Mouse (Mus musculus): Measurements from ENCODE around the gene Ccdc155. TPM values are rescaled to one million over a fixed set of nuclear protein-coding genes. Genes with fewer than 3 reads are reported as not detected.
A peak's percentile ranks its signal among the peaks of the same experiment; 100 is the strongest.

Ccdc155 gene
- polyA plus RNA-seq, 1 experiment from 2014 or later: 0.41 TPM

GRCm38 (mm10) chr7:45202654-45203053, 2.0 kb downstream of the Ccdc155 start:
- H3K9ac ChIP-seq (replicated peaks; ENCODE audit: low read length): no peak overlapping the region
- ATAC-seq (replicated peaks; ENCODE audit: insufficient number of reproducible peaks, low FRiP score, low TSS enrichment, low read depth): no peak
- 54% methylated on average over 10 of the region's 10 CpGs for WGBS

GRCm38 (mm10) chr7:45198961-45199360, 5.7 kb downstream of the Ccdc155 start:
- no peak overlapping the region for H3K4me2 ChIP-seq (ENCODE audit: low read depth, low read length)
- H3K9ac ChIP-seq (replicated peaks; ENCODE audit: low read length): no peak overlapping the region
- no peaks in the 10 kb centered on the region for H3K4me1 ChIP-seq (ENCODE audit: control insufficient read depth, insufficient read depth, low read length)
- no peak for ATAC-seq (replicated peaks; ENCODE audit: insufficient number of reproducible peaks, low FRiP score, low TSS enrichment, low read depth)
- DNase-seq (ENCODE audit: low spot score): no peak
- no peak overlapping the region for H3K27ac ChIP-seq (replicated peaks; ENCODE audit: low read depth, low read length)
- H3K9me3 ChIP-seq (replicated peaks; ENCODE audit: control insufficient read depth, low read length): no peaks in the 10 kb centered on the region
- no peaks in the 10 kb centered on the region for H3K27me3 ChIP-seq (ENCODE audit: control insufficient read depth, insufficient read depth, low read length)
- no peaks in the 10 kb centered on the region for H3K36me3 ChIP-seq (replicated peaks; ENCODE audit: control insufficient read depth, insufficient read depth, low read depth, low read length)
- H3K4me3 ChIP-seq (ENCODE audit: low read depth, low read length): no peak overlapping the region
- 84% methylated on average over 11 of the region's 11 CpGs for WGBS

More at GRCm38 (mm10) chr7:45202654-45203053, 2.0 kb downstream of the Ccdc155 start:
- no peaks in the 10 kb centered on the region for H3K36me3 ChIP-seq (replicated peaks; ENCODE audit: control insufficient read depth, insufficient read depth, low read depth, low read length)
- no peaks in the 10 kb centered on the region for H3K9me3 ChIP-seq (replicated peaks; ENCODE audit: control insufficient read depth, low read length)
- H3K4me3 ChIP-seq (ENCODE audit: low read depth, low read length): no peak overlapping the region
- H3K4me1 ChIP-seq (ENCODE audit: control insufficient read depth, insufficient read depth, low read length): no peaks in the 10 kb centered on the region
- H3K27me3 ChIP-seq (ENCODE audit: control insufficient read depth, insufficient read depth, low read length): no peaks in the 10 kb centered on the region
- no peak overlapping the region for H3K4me2 ChIP-seq (ENCODE audit: low read depth, low read length)
- no peak for DNase-seq (ENCODE audit: low spot score)
- H3K27ac ChIP-seq (replicated peaks; ENCODE audit: low read depth, low read length): no peak overlapping the region

GRCm38 (mm10) chr7:45198435-45198834, 6.3 kb downstream of the Ccdc155 start:
- H3K4me2 ChIP-seq (ENCODE audit: low read depth, low read length): no peak overlapping the region
- no peaks in the 10 kb centered on the region for H3K27me3 ChIP-seq (ENCODE audit: control insufficient read depth, insufficient read depth, low read length)
- 12% methylated on average over 5 of the region's 5 CpGs for WGBS
- peak; percentile 80 for DNase-seq (ENCODE audit: low spot score)
- H3K9me3 ChIP-seq (replicated peaks; ENCODE audit: control insufficient read depth, low read length): no peaks in the 10 kb centered on the region
- H3K36me3 ChIP-seq (replicated peaks; ENCODE audit: control insufficient read depth, insufficient read depth, low read depth, low read length): no peaks in the 10 kb centered on the region
- H3K27ac ChIP-seq (replicated peaks; ENCODE audit: low read depth, low read length): no peak overlapping the region
- H3K9ac ChIP-seq (replicated peaks; ENCODE audit: low read length): no peak overlapping the region
- no peaks in the 10 kb centered on the region for H3K4me1 ChIP-seq (ENCODE audit: control insufficient read depth, insufficient read depth, low read length)
- no peak overlapping the region for H3K4me3 ChIP-seq (ENCODE audit: low read depth, low read length)
- ATAC-seq (replicated peaks; ENCODE audit: insufficient number of reproducible peaks, low FRiP score, low TSS enrichment, low read depth): no peak

GRCm38 (mm10) chr7:45196994-45197393, 7.7 kb downstream of the Ccdc155 start:
- Histone ChIP-seq H3K4me2 (ENCODE audit: low read depth, low read length) (no peak overlapping the region), H3K4me1 (ENCODE audit: control insufficient read depth, insufficient read depth, low read length) (no peaks in the 10 kb centered on the region; the same call in 1 of the 2 replicates), H3K4me3 (ENCODE audit: low read depth, low read length) (no peak overlapping the region), H3K27ac (replicated peaks; ENCODE audit: low read depth, low read length) (no peak overlapping the region), H3K9me3 (replicated peaks; ENCODE audit: control insufficient read depth, low read length) (no peaks in the 10 kb centered on the region), H3K9ac (replicated peaks; ENCODE audit: low read length) (no peak overlapping the region), H3K27me3 (ENCODE audit: control insufficient read depth, insufficient read depth, low read length) (no peaks in the 10 kb centered on the region), H3K36me3 (replicated peaks; ENCODE audit: control insufficient read depth, insufficient read depth, low read depth, low read length) (no peaks in the 10 kb centered on the region)
- no peak for DNase-seq (ENCODE audit: low spot score)
- no peak for ATAC-seq (replicated peaks; ENCODE audit: insufficient number of reproducible peaks, low FRiP score, low TSS enrichment, low read depth)
- 70% methylated on average over 4 of the region's 5 CpGs for WGBS

GRCm38 (mm10) chr7:45196176-45196535, 8.5 kb downstream of the Ccdc155 start:
- no peak overlapping the region for H3K27ac ChIP-seq (replicated peaks; ENCODE audit: low read depth, low read length)
- DNase-seq (ENCODE audit: low spot score): no peak
- no peaks in the 10 kb centered on the region for H3K27me3 ChIP-seq (ENCODE audit: control insufficient read depth, insufficient read depth, low read length)
- H3K9me3 ChIP-seq (replicated peaks; ENCODE audit: control insufficient read depth, low read length): no peaks in the 10 kb centered on the region
- H3K9ac ChIP-seq (replicated peaks; ENCODE audit: low read length): no peak overlapping the region
- no peak overlapping the region for H3K4me2 ChIP-seq (ENCODE audit: low read depth, low read length)
- H3K4me3 ChIP-seq (ENCODE audit: low read depth, low read length): no peak overlapping the region
- no peak for ATAC-seq (replicated peaks; ENCODE audit: insufficient number of reproducible peaks, low FRiP score, low TSS enrichment, low read depth)
- WGBS: 77% methylated on average over 4 of the region's 4 CpGs
- no peaks in the 10 kb centered on the region for H3K36me3 ChIP-seq (replicated peaks; ENCODE audit: control insufficient read depth, insufficient read depth, low read depth, low read length)
- H3K4me1 ChIP-seq (ENCODE audit: control insufficient read depth, insufficient read depth, low read length): peaks cover 3% of the 10 kb centered on the region

GRCm38 (mm10) chr7:45195341-45196175, 9.1 kb downstream of the Ccdc155 start:
- Histone ChIP-seq H3K4me2 (ENCODE audit: low read depth, low read length) (no peak overlapping the region), H3K4me3 (ENCODE audit: low read depth, low read length) (no peak overlapping the region), H3K9me3 (replicated peaks; ENCODE audit: control insufficient read depth, low read length) (no peaks in the 10 kb centered on the region), H3K4me1 (ENCODE audit: control insufficient read depth, insufficient read depth, low read length) (peaks cover 3% of the 10 kb centered on the region), H3K9ac (replicated peaks; ENCODE audit: low read length) (no peak overlapping the region), H3K36me3 (replicated peaks; ENCODE audit: control insufficient read depth, insufficient read depth, low read depth, low read length) (no peaks in the 10 kb centered on the region), H3K27me3 (ENCODE audit: control insufficient read depth, insufficient read depth, low read length) (no peaks in the 10 kb centered on the region), H3K27ac (replicated peaks; ENCODE audit: low read depth, low read length) (no peak overlapping the region)
- 57% methylated on average over 13 of the region's 13 CpGs for WGBS
- ATAC-seq (replicated peaks; ENCODE audit: insufficient number of reproducible peaks, low FRiP score, low TSS enrichment, low read depth) (no peak), DNase-seq (ENCODE audit: low spot score) (no peak)

GRCm38 (mm10) chr7:45193871-45194785, 10.6 kb downstream of the Ccdc155 start:
- 75% methylated on average over 17 of the region's 17 CpGs for WGBS
- Histone ChIP-seq H3K27me3 (ENCODE audit: control insufficient read depth, insufficient read depth, low read length) (peaks cover 2% of the 10 kb centered on the region; the same call in 1 of the 2 replicates), H3K4me2 (ENCODE audit: low read depth, low read length) (no peak overlapping the region), H3K9me3 (replicated peaks; ENCODE audit: control insufficient read depth, low read length) (no peaks in the 10 kb centered on the region), H3K4me1 (ENCODE audit: control insufficient read depth, insufficient read depth, low read length) (peaks cover 3% of the 10 kb centered on the region), H3K4me3 (ENCODE audit: low read depth, low read length) (no peak overlapping the region), H3K36me3 (replicated peaks; ENCODE audit: control insufficient read depth, insufficient read depth, low read depth, low read length) (no peaks in the 10 kb centered on the region), H3K27ac (replicated peaks; ENCODE audit: low read depth, low read length) (no peak overlapping the region), H3K9ac (replicated peaks; ENCODE audit: low read length) (no peak overlapping the region)
- DNase-seq (ENCODE audit: low spot score) (no peak), ATAC-seq (replicated peaks; ENCODE audit: insufficient number of reproducible peaks, low FRiP score, low TSS enrichment, low read depth) (no peak)

GRCm38 (mm10) chr7:45193406-45193805, 11.3 kb downstream of the Ccdc155 start:
- H3K4me1 ChIP-seq (ENCODE audit: control insufficient read depth, insufficient read depth, low read length): peaks cover 3% of the 10 kb centered on the region
- DNase-seq (ENCODE audit: low spot score) (no peak), ATAC-seq (replicated peaks; ENCODE audit: insufficient number of reproducible peaks, low FRiP score, low TSS enrichment, low read depth) (no peak)
- no peak overlapping the region for H3K4me2 ChIP-seq (ENCODE audit: low read depth, low read length)
- no peak overlapping the region for H3K27ac ChIP-seq (replicated peaks; ENCODE audit: low read depth, low read length)
- H3K9ac ChIP-seq (replicated peaks; ENCODE audit: low read length): no peak overlapping the region
- H3K9me3 ChIP-seq (replicated peaks; ENCODE audit: control insufficient read depth, low read length): no peaks in the 10 kb centered on the region
- no peak overlapping the region for H3K4me3 ChIP-seq (ENCODE audit: low read depth, low read length)
- H3K27me3 ChIP-seq (ENCODE audit: control insufficient read depth, insufficient read depth, low read length): peaks cover 2% of the 10 kb centered on the region; the same call in 1 of the 2 replicates
- WGBS: 64% methylated on average over 5 of the region's 5 CpGs
- no peaks in the 10 kb centered on the region for H3K36me3 ChIP-seq (replicated peaks; ENCODE audit: control insufficient read depth, insufficient read depth, low read depth, low read length)

All from embryonic facial prominence, embryonic 11.5 days (tissue).